Mouse (Mus musculus) E14TG2a.4 (cell line): ENCODE results near the gene Lgmn.

Source experiments
- H3K27me3 ChIP-seq: 2 replicates; pipeline ENCODE4 v1.6.1; 2014; ENCODE audit warnings: low read length, control low read depth; ENCODE audit not compliant: insufficient read depth
- H3K36me3 ChIP-seq: 2 replicates; pipeline ENCODE4 v1.6.1; 2014; ENCODE audit warnings: low read length, control low read depth; ENCODE audit not compliant: insufficient read depth
- H3K4me1 ChIP-seq: replicated peaks from 2 replicates; pipeline ENCODE4 v1.6.1; 2014; ENCODE audit warnings: low read depth, low read length, control low read depth
- H3K4me3 ChIP-seq: replicated peaks from 2 replicates; pipeline ENCODE4 v1.5.1; 2014; ENCODE audit warnings: mild to moderate bottlenecking, low read length
- H3K9me3 ChIP-seq: 2 replicates; pipeline ENCODE4 v1.6.1; 2014; ENCODE audit warnings: low read length, control low read depth
- CTCF ChIP-seq: conservative IDR thresholded peaks from 2 replicates; pipeline ENCODE4 v1.5.1; 2014; ENCODE audit warnings: low read length
- NANOG ChIP-seq: IDR thresholded peaks from 2 replicates; pipeline ENCODE4 v1.6.1; 2014; ENCODE audit warnings: borderline replicate concordance, low read length, mixed read lengths
- POU5F1 ChIP-seq: IDR thresholded peaks from 2 replicates; pipeline ENCODE4 v1.6.1; 2014; ENCODE audit warnings: low read length, borderline replicate concordance

The Lgmn gene

GRCm38 (mm10) chr12:102394496-102394895, 45.1 kb downstream of the Lgmn start:
- peaks cover 60% of the 10 kb centered on the region for H3K36me3 ChIP-seq
- TF ChIP-seq CTCF (no peak), NANOG (no peak), POU5F1 (no peak)
- peaks cover 19% of the 10 kb centered on the region for H3K9me3 ChIP-seq
- H3K4me3 ChIP-seq = no peak overlapping the region
- H3K4me1 ChIP-seq = peaks cover 9% of the 10 kb centered on the region
- peaks cover 6% of the 10 kb centered on the region for H3K27me3 ChIP-seq

- Histone ChIP-seq H3K9me3 (peaks cover 19% of the 10 kb centered on the region), H3K36me3 (peaks cover 38% of the 10 kb centered on the region), H3K4me3 (no peak overlapping the region), H3K27me3 (peaks cover 25% of the 10 kb centered on the region), H3K4me1 (peaks cover 13% of the 10 kb centered on the region)
- TF ChIP-seq POU5F1 (no peak), CTCF (peak; percentile 95)
These were observed 47.6 kb downstream of the Lgmn start for GRCm38 (mm10) chr12:102391982-102392381.

GRCm38 (mm10) chr12:102391109-102391508, 48.5 kb downstream of the Lgmn start:
- Histone ChIP-seq H3K9me3 (peaks cover 11% of the 10 kb centered on the region), H3K4me3 (no peak overlapping the region), H3K36me3 (peaks cover 30% of the 10 kb centered on the region), H3K27me3 (peaks cover 25% of the 10 kb centered on the region), H3K4me1 (peaks cover 13% of the 10 kb centered on the region)
- TF ChIP-seq NANOG = no peak
- TF ChIP-seq CTCF = no peak
- no peak for TF ChIP-seq POU5F1

- TF ChIP-seq POU5F1 = no peak
- TF ChIP-seq NANOG = no peak
- TF ChIP-seq CTCF = no peak
- peaks cover 13% of the 10 kb centered on the region for H3K4me1 ChIP-seq
- H3K36me3 ChIP-seq = peaks cover 19% of the 10 kb centered on the region
- peak overlapping the region; percentile 71 for H3K4me3 ChIP-seq
- peaks cover 25% of the 10 kb centered on the region for H3K27me3 ChIP-seq
- H3K9me3 ChIP-seq = peaks cover under 1% of the 10 kb centered on the region; the same call in 1 of the 2 replicates
These were observed 49.6 kb downstream of the Lgmn start for GRCm38 (mm10) chr12:102390042-102390441.

GRCm38 (mm10) chr12:102387219-102387917, 52.2 kb downstream of the Lgmn start:
- no peaks in the 10 kb centered on the region for H3K36me3 ChIP-seq

GRCm38 (mm10) chr12:102384819-102385218, 54.8 kb downstream of the Lgmn start:
- no peak overlapping the region for H3K4me3 ChIP-seq
- no peaks in the 10 kb centered on the region for H3K36me3 ChIP-seq
- H3K4me1 ChIP-seq = peaks cover 7% of the 10 kb centered on the region
- no peaks in the 10 kb centered on the region for H3K9me3 ChIP-seq
- TF ChIP-seq POU5F1 (no peak), CTCF (peak; percentile 95), NANOG (no peak)
- H3K27me3 ChIP-seq = peaks cover 22% of the 10 kb centered on the region

More at GRCm38 (mm10) chr12:102387219-102387917, 52.2 kb downstream of the Lgmn start:
- TF ChIP-seq NANOG (no peak), CTCF (peak; percentile 87)
- Histone ChIP-seq H3K27me3 (peaks cover 25% of the 10 kb centered on the region), H3K9me3 (no peaks in the 10 kb centered on the region), H3K4me1 (peaks cover 13% of the 10 kb centered on the region), H3K4me3 (peak overlapping the region; percentile 57)

- Histone ChIP-seq H3K4me1 (peaks cover 4% of the 10 kb centered on the region), H3K4me3 (no peak overlapping the region), H3K27me3 (peaks cover 7% of the 10 kb centered on the region), H3K9me3 (no peaks in the 10 kb centered on the region), H3K36me3 (no peaks in the 10 kb centered on the region)
- no peak for TF ChIP-seq POU5F1
- TF ChIP-seq NANOG = no peak
- TF ChIP-seq CTCF = no peak
These were observed 56.3 kb downstream of the Lgmn start for GRCm38 (mm10) chr12:102383288-102383687.

- no peak for TF ChIP-seq POU5F1
- no peak for TF ChIP-seq CTCF
- TF ChIP-seq NANOG = no peak
- Histone ChIP-seq H3K9me3 (no peaks in the 10 kb centered on the region), H3K4me1 (no peaks in the 10 kb centered on the region), H3K4me3 (no peak overlapping the region), H3K36me3 (no peaks in the 10 kb centered on the region), H3K27me3 (no peaks in the 10 kb centered on the region)
These were observed 57.4 kb downstream of the Lgmn start for GRCm38 (mm10) chr12:102382180-102382579.

GRCm38 (mm10) chr12:102372322-102372721, 67.3 kb downstream of the Lgmn start:
- peaks cover 21% of the 10 kb centered on the region for H3K4me1 ChIP-seq
- TF ChIP-seq CTCF (no peak), POU5F1 (no peak), NANOG (no peak)
- no peaks in the 10 kb centered on the region for H3K9me3 ChIP-seq

More at GRCm38 (mm10) chr12:102372322-102372721, 67.3 kb downstream of the Lgmn start:
- peaks cover 13% of the 10 kb centered on the region for H3K27me3 ChIP-seq
- no peak overlapping the region for H3K4me3 ChIP-seq
- no peaks in the 10 kb centered on the region for H3K36me3 ChIP-seq
